Mouse (Mus musculus) testis, adult 2 months (tissue): ENCODE results near the gene Ccnt2.

Experiments
- CTCF ChIP-seq: fragments of 200-500 bp; IDR thresholded peaks from 2 replicates; pipeline ENCODE4 v1.5.1; 2012; ENCODE audit warnings: low read depth, mild to moderate bottlenecking, inconsistent platforms, low read length, moderate library complexity; ENCODE audit not compliant: control insufficient read depth, insufficient read depth, insufficient replicate concordance
- POLR2A ChIP-seq: fragments of 200-500 bp; IDR thresholded peaks from 2 replicates; pipeline ENCODE4 v1.6.1; 2012; ENCODE audit warnings: low read depth, mild to moderate bottlenecking, inconsistent platforms, low read length, moderate library complexity; ENCODE audit not compliant: control insufficient read depth

DNA sequence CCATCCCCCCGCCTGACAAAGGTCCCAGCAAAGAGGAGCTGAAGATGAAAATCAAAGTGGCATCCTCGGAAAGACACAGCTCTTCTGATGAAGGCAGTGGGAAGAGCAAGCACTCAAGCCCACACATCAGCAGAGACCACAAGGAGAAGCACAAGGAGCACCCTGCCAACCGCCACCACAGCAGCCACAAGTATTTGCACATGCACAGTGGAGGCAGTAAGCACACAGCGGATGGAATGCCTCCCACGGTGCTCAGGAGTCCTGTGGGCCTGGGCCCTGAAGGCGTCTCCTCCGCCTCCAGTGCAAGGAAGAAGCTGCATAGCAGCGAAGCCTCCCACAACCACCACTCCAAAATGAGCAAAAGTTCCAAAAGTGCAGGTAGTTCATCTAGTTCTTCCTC is 29.0 kb downstream of the Ccnt2 start:
- TF ChIP-seq CTCF (no peak), POLR2A (no peak)
